Mouse (Mus musculus) left cerebral cortex, postnatal 10 days (tissue): ENCODE measurements at regions not wholly inside any gene's neighbourhood (a gene's known extent, or its start where the extent isn't known, plus 50 kb on each side); places are given as distances from the start of the nearest gene placed in this dataset.

Source experiments
- DNase-seq, 2 experiments: peaks; one replicate each; pipeline ENCODE4 v3.0.0; 2021 to 2022; ENCODE audit warnings: low spot score in 2 of 2, mixed read lengths in 1 of 2; ENCODE audit errors: extremely low spot score in 1 of 2
- intact Hi-C: fragments of 180-260 bp; cut with DNase I; formaldehyde crosslinking; loops from one replicate; pipeline ENCODE4 v1.15.1; 2025

DNA sequence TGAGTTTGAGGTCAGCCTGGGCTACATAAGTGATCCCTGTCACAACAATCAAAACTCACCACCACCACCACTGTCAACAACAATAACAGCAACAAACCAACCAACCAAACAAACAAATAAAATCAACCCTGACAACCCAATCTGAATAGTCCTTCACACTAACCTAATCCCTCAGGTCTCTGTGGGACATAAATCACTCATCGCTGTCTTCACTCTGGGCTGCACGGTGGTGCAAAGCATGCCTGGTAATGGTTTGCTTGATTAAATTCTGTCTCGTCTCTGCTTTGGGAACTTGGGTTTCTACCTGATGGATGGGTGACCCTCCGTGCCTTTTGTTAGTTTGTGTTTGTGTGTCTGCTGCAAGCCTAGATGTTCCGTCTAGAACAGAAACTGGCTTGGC lies 100.6 kb downstream of the Slc17a6 start:
- intact Hi-C loops: no loop called here

DNA sequence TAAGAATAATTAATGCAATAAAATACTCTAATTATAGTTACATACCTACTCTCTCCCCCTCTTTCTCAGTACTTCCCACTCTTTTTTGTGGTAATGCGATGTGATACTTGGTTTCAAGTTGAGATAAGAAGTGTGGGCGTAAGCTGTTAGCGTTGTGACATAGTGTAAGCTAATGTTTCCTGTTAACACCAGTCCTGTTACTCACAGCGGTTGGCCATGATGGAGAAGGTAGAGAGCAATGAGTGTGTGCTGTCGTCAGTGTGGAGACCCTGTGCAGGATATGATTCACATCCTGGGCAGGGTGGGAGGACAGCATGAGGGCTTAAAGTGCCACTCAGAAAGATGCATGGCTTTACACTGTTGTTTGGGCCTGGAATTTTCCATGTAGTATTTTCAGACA lies 102.1 kb downstream of the Slc17a6 start:
- DNase-seq: no peak
- intact Hi-C loops: no loop called here

More for the DNA sequence above, 100.6 kb downstream of the Slc17a6 start:
- DNase-seq: no peak

DNA sequence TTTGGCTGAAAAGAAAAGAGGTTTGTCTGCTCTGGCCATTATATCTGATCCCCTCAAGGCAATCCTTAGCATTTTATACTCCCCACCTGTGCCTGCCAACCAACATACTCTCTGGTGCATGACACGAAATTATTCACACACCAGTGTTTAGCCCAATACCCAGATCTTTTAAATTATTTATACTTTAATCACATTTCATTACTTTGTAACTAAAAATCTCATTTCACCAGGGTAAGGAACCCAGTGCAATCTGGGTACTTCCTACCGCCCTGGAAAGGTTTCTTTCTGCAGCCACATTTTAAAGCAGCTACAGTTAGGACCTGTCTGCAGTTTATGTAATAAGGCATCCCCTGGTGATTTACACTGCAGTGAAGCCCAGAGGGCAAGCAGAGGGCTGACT lies 114.5 kb downstream of the Slc17a6 start:
- intact Hi-C loops: no loop called here
- no peak for DNase-seq

DNA sequence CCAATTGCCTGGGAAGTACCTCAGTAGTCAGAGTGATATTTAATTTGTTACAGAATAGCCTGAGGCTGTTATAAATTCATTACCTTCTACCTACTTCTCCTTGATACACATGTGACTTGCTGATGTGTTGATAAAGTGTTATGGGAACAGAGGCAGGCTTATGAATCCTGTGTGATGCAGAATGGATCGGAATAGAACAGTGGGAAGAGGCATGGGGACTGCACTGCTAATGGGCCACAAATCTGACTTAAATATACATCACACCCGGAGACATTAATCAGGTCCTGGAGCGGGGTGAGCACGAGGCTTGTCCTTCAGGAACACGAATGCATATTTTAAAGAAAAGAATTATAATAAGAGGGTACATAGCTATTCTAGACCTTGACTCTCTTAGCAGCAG lies 117.8 kb downstream of the Slc17a6 start:
- no peak for DNase-seq
- intact Hi-C loops: no loop called here

DNA sequence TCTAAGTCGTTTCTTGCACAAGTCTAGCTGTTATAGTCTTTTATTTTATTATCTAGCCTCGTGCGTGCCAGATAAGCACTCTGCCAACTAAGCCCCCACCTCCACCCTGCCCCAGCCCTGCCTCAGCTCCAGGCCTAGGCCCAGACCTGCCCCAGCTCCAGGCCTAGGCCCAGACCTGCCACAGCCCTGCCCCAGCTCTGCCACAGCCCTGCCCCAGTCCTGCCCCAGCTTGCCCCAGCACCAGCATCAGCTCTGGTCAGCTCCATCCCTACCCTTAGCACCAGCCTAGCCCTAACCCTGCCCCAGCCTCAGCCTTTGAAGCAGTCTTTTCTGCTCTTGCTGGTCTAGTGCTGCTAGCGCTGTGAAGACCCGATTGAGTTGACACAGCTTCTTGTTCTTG lies 119.1 kb downstream of the Slc17a6 start:
- intact Hi-C loops: no loop called here
- no peak for DNase-seq

DNA sequence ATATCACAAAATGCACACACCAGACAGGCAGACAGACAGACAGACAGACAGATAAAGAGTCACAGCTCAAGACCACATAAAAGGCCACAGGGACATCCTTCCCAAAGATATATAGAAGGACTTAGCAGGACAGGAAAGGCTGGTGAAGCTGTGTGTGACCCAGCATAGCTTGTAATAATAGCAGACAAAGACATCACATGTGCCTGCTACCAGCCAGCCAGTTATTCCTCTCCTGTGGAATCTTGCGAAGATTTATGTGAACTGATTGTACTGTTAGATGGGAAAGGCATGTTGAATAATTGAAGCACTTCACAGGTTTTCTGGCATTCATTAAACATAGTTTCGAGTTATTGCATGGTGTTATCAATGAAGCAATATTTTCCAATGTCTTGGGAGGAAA lies 119.1 kb upstream of the Gas2 start:
- intact Hi-C loops: no loop called here
- no peak for DNase-seq

DNA sequence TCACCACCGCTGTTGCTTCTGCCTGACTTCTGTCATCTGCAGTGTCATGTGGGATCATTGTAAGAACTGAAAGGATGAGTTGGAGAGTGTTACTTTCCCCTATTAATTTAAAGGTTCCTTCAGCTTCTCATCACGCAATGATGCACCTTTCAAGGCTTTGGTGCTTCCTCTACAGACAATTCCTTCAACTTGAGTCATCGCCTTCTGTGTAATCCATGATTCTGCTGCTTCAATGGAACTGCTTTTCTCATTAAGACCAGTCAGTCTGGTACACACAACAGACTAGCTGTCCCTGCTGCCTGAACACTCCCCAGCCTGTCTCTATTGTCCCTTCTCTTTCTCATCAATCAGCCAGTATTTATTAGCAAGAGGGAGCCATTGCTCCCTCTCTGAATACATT lies 116.2 kb upstream of the Gas2 start:
- DNase-seq: no peak
- intact Hi-C loops: no loop called here

DNA sequence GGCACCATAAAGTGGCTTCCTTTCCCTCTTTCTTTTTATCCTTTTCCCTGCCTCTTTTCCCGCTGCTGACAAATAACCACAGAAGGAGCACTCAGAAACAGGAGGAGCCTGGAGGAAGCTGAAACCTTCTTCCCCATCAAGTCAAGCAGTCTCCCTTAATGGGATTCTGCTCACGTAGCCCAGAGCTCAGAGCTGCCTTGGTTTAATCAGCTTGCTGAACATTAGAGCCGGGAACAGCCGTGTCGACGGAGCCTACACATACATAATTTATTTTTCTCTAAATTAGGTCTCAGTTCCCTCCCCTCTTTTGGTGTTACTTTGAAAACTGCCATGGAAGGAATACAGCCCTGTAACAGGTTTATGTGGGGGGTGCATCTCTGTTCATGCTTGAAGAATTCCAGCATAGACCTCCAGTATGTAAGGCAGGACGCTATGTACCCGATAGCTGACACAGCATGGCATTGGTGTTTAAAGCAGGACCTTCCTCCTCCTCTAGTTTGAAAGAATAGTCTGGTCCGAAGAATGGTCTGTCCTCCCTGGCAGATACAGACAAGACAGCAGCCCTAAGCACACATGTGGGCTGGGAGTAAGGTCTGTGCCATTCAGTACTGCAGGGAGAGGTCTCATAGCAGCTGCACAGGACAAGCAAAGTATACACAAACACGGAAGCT lies 113.0 kb upstream of the Gas2 start:
- DNase-seq: peak; percentile 26 to 62
- intact Hi-C loops: no loop called here

DNA sequence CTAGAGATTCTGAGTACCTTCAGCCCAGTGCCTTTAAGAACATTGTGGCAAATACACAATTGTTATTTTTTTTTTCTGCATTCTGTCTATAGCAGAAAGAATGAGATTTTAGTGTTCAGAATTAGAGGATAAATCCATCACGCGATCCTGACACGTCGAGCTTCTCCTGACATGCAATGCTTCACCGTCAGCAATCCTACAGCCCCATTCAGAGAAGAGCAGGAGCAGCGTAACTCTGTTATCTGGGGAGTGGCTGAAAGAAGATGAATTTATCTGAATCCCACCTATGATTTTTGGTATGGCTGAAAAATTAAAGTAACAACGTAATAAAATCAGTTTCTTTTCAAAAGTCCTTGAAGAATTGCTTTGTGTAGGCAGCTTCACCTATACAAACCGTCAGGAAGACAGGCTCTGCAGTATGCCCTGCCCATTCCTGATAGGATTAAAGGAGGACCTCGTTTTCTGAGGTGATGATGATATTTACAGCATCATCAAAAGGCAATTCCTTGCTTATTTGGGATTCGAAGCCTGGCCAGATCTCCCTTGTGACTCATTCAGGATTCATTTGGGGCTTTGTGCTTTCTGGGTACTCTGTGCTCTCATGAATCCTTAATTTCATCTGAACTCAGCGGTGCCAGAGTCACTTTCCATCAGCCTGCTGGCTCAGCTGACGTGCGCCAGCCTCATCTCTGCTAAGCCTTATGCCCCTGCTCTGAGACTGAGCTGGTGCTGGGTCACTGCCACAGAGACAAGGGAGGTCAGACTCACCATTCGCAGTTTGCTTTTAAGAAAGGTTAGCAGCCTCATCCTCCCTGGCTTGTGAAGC lies 112.3 kb upstream of the Gas2 start:
- intact Hi-C loops: loop anchor here (5.0 kb wide), 1 partner anchor 127 kb away; the partner anchor contains the start of gene Slc17a6
- no peak for DNase-seq

DNA sequence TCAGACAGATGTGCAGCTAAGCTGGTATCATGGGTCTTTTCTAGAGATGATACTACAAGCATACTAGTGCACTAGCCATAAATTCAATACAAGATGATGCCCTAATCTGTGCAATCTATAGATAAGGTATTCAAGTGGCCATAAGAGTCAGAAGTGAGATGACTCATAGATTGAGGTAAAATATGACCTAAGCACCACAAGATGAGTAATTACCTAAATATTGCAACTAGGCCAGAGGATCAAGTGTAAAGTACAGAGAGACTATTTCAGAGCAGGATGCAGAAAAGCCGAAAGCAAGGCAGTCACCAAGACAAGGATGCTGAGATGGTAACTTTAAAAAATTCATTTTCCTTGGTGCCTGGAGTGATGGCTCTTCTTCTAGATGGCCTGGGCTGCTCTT lies 111.5 kb upstream of the Gas2 start:
- intact Hi-C loops: loop anchor here (5.0 kb wide), 1 partner anchor 128 kb away; the partner anchor contains the start of gene Slc17a6
- DNase-seq: no peak

DNA sequence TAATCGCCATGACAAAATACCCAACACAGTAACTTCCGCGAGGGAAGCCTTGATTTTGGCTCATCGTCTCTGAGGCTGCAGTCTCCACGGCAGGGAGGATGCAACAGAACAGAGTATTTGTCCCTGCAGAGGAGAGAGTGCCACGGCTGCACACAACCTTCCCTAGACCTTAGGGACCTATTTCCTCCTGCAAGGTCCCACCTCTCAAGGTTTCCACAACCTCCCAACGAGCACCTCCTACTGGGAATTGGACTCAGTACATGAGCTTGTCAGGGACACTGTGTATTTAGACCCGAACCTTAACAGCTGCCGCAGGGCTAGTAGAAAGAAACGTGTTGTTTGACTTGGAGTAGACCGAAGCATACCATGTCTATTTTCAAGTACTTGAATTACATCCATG lies 108.8 kb upstream of the Gas2 start:
- no peak for DNase-seq
- intact Hi-C loops: loop anchor here (5.0 kb wide), 1 partner anchor 131 kb away; the partner anchor contains the start of gene Slc17a6

DNA sequence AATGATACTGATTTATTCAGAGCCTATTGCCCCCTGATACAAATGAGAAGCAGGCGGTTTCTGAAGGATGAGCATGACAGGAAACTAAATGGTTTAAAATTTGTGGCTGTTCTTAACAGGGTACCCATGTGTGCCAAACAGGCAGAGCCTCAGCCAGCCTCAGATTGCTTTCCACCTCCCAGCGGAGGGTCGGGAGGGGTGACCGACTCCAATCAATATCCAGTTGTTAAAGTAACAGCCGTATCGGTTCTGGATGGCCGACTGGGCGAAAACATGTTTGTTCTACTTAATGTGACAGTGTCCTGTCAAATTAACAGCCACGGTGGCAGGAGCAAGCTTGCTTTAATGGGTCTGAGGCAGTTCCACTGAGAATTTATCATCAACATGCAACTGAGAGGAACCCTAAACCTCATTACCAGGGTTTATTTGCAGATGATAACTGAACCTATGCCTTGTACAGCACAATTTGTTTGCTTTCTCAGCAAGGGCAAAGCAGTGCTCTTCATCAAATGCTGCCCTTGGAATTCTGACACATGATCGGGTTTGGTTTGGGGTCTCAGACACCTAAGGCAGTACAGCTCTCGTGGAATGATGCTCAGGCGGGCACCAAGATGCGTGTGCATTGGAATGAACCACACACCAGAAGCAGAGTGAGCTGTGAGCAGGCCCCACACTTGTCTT lies 107.5 kb upstream of the Gas2 start:
- intact Hi-C loops: loop anchor here (5.0 kb wide), 1 partner anchor 132 kb away; the partner anchor contains the start of gene Slc17a6
- DNase-seq: no peak

DNA sequence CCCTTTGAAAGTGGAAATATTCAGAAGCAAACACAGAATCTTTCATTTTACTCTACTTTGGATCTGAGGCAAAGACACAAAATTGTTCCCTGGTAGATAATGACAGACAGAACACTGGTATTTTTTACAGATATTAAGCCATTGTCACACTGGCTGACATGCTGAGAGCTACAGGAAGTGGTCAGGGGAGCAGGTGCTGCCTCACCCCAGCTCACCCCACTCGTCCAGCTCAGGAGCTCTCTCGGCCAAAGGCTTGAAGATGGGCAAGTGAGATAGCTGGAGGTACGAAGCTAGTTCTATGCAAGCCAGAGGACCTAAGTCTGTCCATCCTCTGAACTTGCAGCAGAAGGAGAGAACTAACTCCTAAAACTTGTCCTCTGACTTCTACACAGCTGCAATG lies 105.6 kb upstream of the Gas2 start:
- DNase-seq: no peak

DNA sequence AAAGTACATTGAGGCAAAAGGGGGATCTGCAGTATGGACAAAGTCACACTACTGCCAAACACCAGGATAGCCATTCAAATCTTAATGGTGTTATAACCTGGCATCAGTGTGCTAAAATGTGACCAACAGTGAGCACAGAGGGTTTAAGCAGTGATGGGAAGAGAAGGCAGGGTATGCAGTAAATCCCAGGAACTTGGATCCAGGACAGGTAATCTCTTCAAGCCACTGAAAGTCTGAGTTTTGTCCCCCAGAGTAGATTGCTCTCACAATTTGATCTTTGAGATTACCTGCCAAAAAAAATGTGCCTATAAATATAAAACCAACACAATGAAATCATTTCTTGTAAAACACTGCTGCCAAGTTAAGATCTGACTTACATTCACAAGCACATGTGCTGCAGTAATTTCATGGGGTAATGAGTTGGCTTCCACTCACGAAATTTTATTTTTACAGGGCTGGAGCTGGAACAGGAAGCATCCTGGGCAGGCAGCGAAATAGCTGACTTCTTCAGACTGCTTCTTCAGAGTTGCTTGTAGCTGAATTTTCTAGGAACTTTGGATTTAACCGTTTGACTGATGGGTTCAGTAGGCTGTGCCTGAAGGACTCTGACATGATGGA lies 102.2 kb upstream of the Gas2 start:
- peak in 1 of 2 experiments; percentile 23 for DNase-seq
- intact Hi-C loops: no loop called here

More for the DNA sequence above, 105.6 kb upstream of the Gas2 start:
- intact Hi-C loops: no loop called here

DNA sequence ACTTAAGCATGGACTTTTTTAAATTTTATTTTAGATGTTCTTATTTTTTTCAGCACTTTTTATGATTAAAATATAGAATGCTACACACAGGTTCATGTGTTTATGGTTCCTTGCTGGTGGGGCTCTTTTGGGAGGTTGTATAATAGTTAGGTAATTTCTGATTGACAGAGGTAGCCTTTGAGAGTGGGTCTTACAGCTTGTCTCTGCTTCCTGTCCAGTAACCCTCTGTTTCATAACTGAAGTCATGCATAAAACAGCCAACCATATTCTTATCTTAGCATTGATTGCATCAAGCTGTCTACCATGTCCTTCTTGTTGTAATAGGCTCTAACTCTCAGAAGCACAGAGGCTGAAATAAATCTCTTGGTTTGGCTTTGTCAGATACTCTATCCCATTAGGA lies 94.7 kb upstream of the Gas2 start:
- intact Hi-C loops: no loop called here
- no peak for DNase-seq

DNA sequence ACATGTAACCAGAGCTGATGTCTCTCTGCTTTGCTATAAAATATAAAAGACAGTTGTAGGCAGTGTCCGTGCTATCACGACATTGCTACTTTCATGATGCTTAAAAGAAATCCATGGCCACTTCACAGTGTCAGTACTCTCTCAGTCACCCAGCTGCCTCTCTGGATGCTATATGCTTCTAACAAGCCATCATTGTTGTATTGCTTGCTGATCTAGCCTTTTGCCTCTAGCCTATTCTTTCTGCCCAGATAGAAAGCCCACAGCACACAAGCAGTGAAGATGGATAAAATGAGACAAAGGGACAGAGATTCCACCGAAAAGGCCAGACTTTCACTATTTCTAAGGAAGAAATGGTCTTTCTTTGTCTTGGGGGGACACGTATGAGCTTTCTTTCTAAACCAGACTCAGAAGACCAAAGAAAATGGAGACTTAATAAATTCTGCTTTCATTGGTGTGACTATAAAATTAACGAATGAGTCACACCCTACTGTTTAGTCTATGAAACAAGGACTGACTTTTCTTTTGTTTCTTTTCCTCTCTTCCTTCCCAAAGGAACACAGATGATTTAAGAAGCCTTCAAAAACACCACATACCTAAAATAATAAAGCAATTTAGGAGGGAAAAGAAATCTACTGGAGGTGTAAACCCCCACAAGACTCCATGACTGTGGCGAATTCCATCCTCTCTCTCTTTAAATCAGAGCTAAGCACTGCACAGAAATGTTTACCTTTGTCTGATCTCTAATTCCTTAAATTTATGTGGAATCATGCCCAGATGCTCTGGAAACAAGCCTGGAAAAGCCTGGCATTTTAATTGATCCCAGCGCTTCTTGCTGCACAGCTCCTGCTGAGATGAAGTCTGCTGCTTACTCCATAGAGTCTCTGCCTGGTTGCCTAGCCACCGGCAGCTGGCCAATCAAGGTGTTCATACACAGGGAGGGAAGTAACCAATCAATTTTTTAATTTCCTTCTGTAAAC lies 89.6 kb upstream of the Gas2 start:
- intact Hi-C loops: no loop called here
- DNase-seq: peak; percentile 41 to 51

DNA sequence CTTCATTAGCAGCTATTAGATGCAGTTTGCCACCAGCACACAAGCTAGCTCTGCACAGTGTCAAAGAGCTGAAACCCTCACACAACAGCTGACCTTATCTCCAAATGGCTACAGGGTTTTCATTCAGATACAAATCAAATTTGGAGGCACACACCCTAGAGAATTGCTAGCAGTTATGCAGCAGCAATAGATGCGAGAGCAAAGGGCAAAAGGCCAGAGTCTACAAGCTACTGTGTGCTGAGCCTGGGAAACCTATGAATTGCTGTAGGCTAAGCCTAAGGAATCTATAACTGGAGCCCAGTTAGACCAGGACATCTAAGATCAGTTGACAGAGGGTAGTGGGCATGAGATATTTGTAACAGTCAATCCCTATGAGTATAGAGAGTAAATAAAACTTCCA lies 85.8 kb upstream of the Gas2 start:
- intact Hi-C loops: no loop called here
- DNase-seq: no peak

DNA sequence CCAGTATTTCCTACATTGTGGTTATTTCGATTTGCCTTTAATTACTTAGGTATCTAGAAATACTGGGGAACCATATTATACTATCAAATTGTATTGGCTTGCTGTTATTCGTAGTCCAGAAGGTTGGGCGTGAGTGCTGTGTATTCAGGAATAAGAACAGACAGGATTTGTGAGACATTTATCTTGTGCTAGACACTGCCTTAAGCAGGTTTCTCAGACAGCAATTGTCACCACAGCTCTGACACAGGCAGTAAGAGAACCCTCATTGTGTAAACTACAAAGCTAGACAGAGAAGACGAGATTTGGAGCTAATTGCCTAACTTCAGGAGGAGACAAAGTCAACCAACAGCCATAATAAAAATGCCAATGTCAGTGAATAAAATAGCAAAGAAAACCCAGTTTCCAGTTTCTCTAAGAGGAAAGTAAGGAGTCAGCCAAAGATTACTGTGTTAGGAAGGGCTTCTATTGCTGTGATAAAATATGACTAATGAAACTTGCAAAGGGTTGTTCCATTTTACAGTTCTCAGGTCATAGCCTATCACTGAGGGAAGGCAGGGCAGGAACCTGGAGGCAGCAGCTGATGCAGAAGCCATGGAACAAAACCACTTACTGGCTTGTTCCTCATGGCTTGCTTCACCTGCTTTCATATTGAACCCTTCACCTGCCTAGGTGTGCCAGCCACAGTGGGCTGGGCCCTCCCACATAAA lies 78.6 kb upstream of the Gas2 start:
- DNase-seq: no peak
- intact Hi-C loops: no loop called here
